ENCODE assay signal across 9 mouse cellular contexts in genomic region chr2:35662001-35662491, GRCm38 (mm10).
DNase-seq lines count a peak whose midpoint lies in the region; ATAC-seq and TF ChIP-seq lines count a peak whose summit lies in the region.
"Had no signal": no experiment of that assay in that cellular context is flagged by ENCODE, and none has a peak within 500 bp of the region (broad histone marks: within the 10 kb centered on the region; RNA-seq: fewer than 3 reads in every experiment).

No protein-coding gene starts in this region.

- H3K4me2 ChIP-seq in CH12.LX (ENCODE audit: insufficient read depth, low read depth, poor library complexity, severe bottlenecking): peak overlapping the region; percentile 79
- peak overlapping the region; percentile 90 for H3K4me2 ChIP-seq in forebrain, embryonic 11.5 days (ENCODE audit: low read depth, low read length, severe bottlenecking)
- H3K4me2 ChIP-seq in intestine, postnatal 0 days (replicated peaks; ENCODE audit: low read depth): peak overlapping the region; percentile 97
- H3K4me2 ChIP-seq in liver, embryonic 14.5 days (ENCODE audit: low read depth): peak overlapping the region; percentile 55
- H3K4me2 ChIP-seq in neural tube, embryonic 12.5 days (replicated peaks): peak overlapping the region; percentile 88

- H3K9me3 ChIP-seq in CH12.LX (replicated peaks; ENCODE audit: low read length): peaks cover 6% of the 10 kb centered on the region
- no peaks in the 10 kb centered on the region for H3K9me3 ChIP-seq in forebrain, embryonic 11.5 days (ENCODE audit: control insufficient read depth, low read length)
- H3K9me3 ChIP-seq in intestine, postnatal 0 days (ENCODE audit: control insufficient read depth): no peaks in the 10 kb centered on the region
- H3K9me3 ChIP-seq in liver, embryonic 14.5 days (ENCODE audit: control insufficient read depth, low read length): no peaks in the 10 kb centered on the region
- no peaks in the 10 kb centered on the region for H3K9me3 ChIP-seq in neural tube, embryonic 12.5 days

- peak overlapping the region; percentile 18; the same call in 1 of the 2 replicates for H3K27ac ChIP-seq in CH12.LX (ENCODE audit: insufficient read depth, low read depth)
- peak overlapping the region; percentile 68 for H3K27ac ChIP-seq in forebrain, embryonic 11.5 days (ENCODE audit: low read depth, low read length)
- 0 out of 2 replicates have a peak overlapping the region, but pooled peaks have one; percentile 54 for H3K27ac ChIP-seq in intestine, postnatal 0 days (ENCODE audit: low read depth, low read length)
- H3K27ac ChIP-seq in liver, embryonic 14.5 days: no peak overlapping the region
- H3K27ac ChIP-seq in neural tube, embryonic 12.5 days: peak overlapping the region; percentile 83; the same call in 1 of the 2 replicates

- TF ChIP-seq RAD21 in CH12.LX (IDR thresholded peaks at IDR 0.05; ENCODE audit: low read depth, low read length): no peak

- no peak for TF ChIP-seq POLR2A in CH12.LX (IDR thresholded peaks at IDR 0.05; ENCODE audit: low read depth, low read length)

- peaks cover 24 to 32% of the 10 kb centered on the region in 2 experiments for H3K4me1 ChIP-seq in CH12.LX (ENCODE audit: control insufficient read depth in 1 of 2, insufficient read depth in 2 of 2)
- H3K4me1 ChIP-seq in forebrain, embryonic 11.5 days (replicated peaks; ENCODE audit: control insufficient read depth, insufficient read depth, low read length): peaks cover 20% of the 10 kb centered on the region
- H3K4me1 ChIP-seq in intestine, postnatal 0 days (replicated peaks; ENCODE audit: control insufficient read depth, insufficient read depth, low read length): peaks cover 13% of the 10 kb centered on the region
- H3K4me1 ChIP-seq in liver, embryonic 14.5 days (replicated peaks; ENCODE audit: control insufficient read depth in 2 of 2, insufficient read depth in 2 of 2, low read length in 1 of 2): no peaks in the 10 kb centered on the region
- H3K4me1 ChIP-seq in neural tube, embryonic 12.5 days: peaks cover 44% of the 10 kb centered on the region

- no peaks in the 10 kb centered on the region; the same call in 1 of the 2 replicates for H3K79me2 ChIP-seq in CH12.LX (replicated peaks; ENCODE audit: control insufficient read depth, extremely low read depth, insufficient read depth, poor library complexity, severe bottlenecking)

- WGBS in forebrain, embryonic 11.5 days: under 1% methylated on average over 24 of the region's 24 CpGs
- 10% methylated on average over 24 of the region's 24 CpGs for WGBS in intestine, postnatal 0 days
- WGBS in liver, embryonic 14.5 days (ENCODE audit: insufficient replicate concordance): 8% methylated on average over 24 of the region's 24 CpGs
- WGBS in neural tube, embryonic 12.5 days: 3% methylated on average over 24 of the region's 24 CpGs

- H3K36me3 ChIP-seq in CH12.LX (replicated peaks in 1 of 2; ENCODE audit: control insufficient read depth in 1 of 2, insufficient read depth in 1 of 2, low read length in 1 of 2): peaks cover 0 to 14% of the 10 kb centered on the region in 2 experiments
- no peaks in the 10 kb centered on the region for H3K36me3 ChIP-seq in forebrain, embryonic 11.5 days (ENCODE audit: control insufficient read depth, insufficient read depth, low read length)
- H3K36me3 ChIP-seq in intestine, postnatal 0 days (ENCODE audit: control insufficient read depth, insufficient read depth): peaks cover 7% of the 10 kb centered on the region; the same call in 1 of the 2 replicates
- no peaks in the 10 kb centered on the region for H3K36me3 ChIP-seq in liver, embryonic 14.5 days (replicated peaks; ENCODE audit: control insufficient read depth, insufficient read depth, low read depth)
- H3K36me3 ChIP-seq in neural tube, embryonic 12.5 days: no peaks in the 10 kb centered on the region
- H3K36me3 ChIP-seq: G1E had no signal

- peak overlapping the region; percentile 75 for H3K9ac ChIP-seq in CH12.LX (ENCODE audit: insufficient read depth, low read depth)
- H3K9ac ChIP-seq in forebrain, embryonic 11.5 days (ENCODE audit: low read length): peak overlapping the region; percentile 90
- H3K9ac ChIP-seq in intestine, postnatal 0 days (ENCODE audit: low read depth, low read length): peak overlapping the region; percentile 71
- H3K9ac ChIP-seq in liver, embryonic 14.5 days (replicated peaks): peak overlapping the region; percentile 16; the same call in 1 of the 2 replicates
- H3K9ac ChIP-seq in neural tube, embryonic 12.5 days: peak overlapping the region; percentile 93

- TF ChIP-seq EP300 in CH12.LX (IDR thresholded peaks at IDR 0.05; ENCODE audit: low read length): no peak
- TF ChIP-seq EP300 in liver, embryonic 14.5 days (IDR thresholded peaks at IDR 0.05; ENCODE audit: low read depth): no peak

- DNase-seq in cerebellum, postnatal 25 days: peak; percentile 48 to 58
- DNase-seq in cerebellum, adult 11 months: no peak
- no peak for DNase-seq in CH12.LX (ENCODE audit: extremely low read depth)
- no peak for DNase-seq in forebrain, embryonic 11.5 days (ENCODE audit: low spot score)
- no peak for DNase-seq in liver, embryonic 14.5 days (ENCODE audit: low read depth in 3 of 3, low spot score in 3 of 3)
- peak; percentile 52 to 71 for DNase-seq in urinary bladder, postnatal 36 days (ENCODE audit: low spot score in 2 of 2)

- dilution Hi-C loops in CH12.LX (cut with MboI; ENCODE audit: extremely low pct_ligation_motif_present, extremely low pct_unique_long_range_greater_than_20kb, low sequenced_read_pairs): no loop called here

- peak; percentile 66 for ATAC-seq in forebrain, embryonic 11.5 days (replicated peaks; ENCODE audit: low FRiP score)
- ATAC-seq in intestine, postnatal 0 days: peak; percentile 46
- ATAC-seq in liver, embryonic 14.5 days (ENCODE audit: insufficient read depth): 0 out of 2 replicates have a peak, but pooled peaks have one; percentile 15
- ATAC-seq in neural tube, embryonic 12.5 days (ENCODE audit: low FRiP score, low read depth): peak; percentile 76

- no peak for TF ChIP-seq CTCF in CH12.LX (conservative IDR thresholded peaks at IDR 0.05 in 1 of 2, IDR thresholded peaks at IDR 0.05 in 1 of 2; ENCODE audit: low read depth in 2 of 2, low read length in 2 of 2)
- no peak for TF ChIP-seq CTCF in intestine, postnatal 0 days (IDR thresholded peaks at IDR 0.05; ENCODE audit: low read depth)
- no peak for TF ChIP-seq CTCF in liver, embryonic 14.5 days (IDR thresholded peaks at IDR 0.05; ENCODE audit: low read depth)

- H3K27me3 ChIP-seq in CH12.LX (replicated peaks): peaks cover 14% of the 10 kb centered on the region
- H3K27me3 ChIP-seq in forebrain, embryonic 11.5 days (ENCODE audit: control insufficient read depth, insufficient read depth, low read length): no peaks in the 10 kb centered on the region
- no peaks in the 10 kb centered on the region for H3K27me3 ChIP-seq in intestine, postnatal 0 days (replicated peaks; ENCODE audit: control insufficient read depth, insufficient read depth, low read length)
- peaks cover 36% of the 10 kb centered on the region for H3K27me3 ChIP-seq in liver, embryonic 14.5 days (ENCODE audit: control insufficient read depth, insufficient read depth, low read length)
- H3K27me3 ChIP-seq in neural tube, embryonic 12.5 days (replicated peaks): no peaks in the 10 kb centered on the region

- H3K4me3 ChIP-seq in CH12.LX (replicated peaks in 1 of 3; ENCODE audit: low read depth in 2 of 3, low read length in 2 of 3, poor library complexity in 1 of 3): peak overlapping the region; percentile 58 to 95 (median 60)
- peak overlapping the region; percentile 85 for H3K4me3 ChIP-seq in forebrain, embryonic 11.5 days (ENCODE audit: low read depth, low read length)
- peak overlapping the region; percentile 76 for H3K4me3 ChIP-seq in intestine, postnatal 0 days (ENCODE audit: low read depth, low read length)
- peak overlapping the region; percentile 36 to 57 for H3K4me3 ChIP-seq in liver, embryonic 14.5 days (ENCODE audit: insufficient read depth in 1 of 2, low read depth in 2 of 2, low read length in 2 of 2)
- peak overlapping the region; percentile 87 for H3K4me3 ChIP-seq in neural tube, embryonic 12.5 days

- in situ Hi-C loops in CH12.LX (cut with MboI; ENCODE audit: low pct_ligation_motif_present, low pct_unique_long_range_greater_than_20kb, low sequenced_read_pairs): no loop called here

TF ChIP-seq in CH12.LX, 34 proteins besides CTCF, POLR2A, EP300 and RAD21 (continues in another document):
- TF ChIP-seq UBTF (IDR thresholded peaks at IDR 0.05; ENCODE audit: low read depth, low read length) (no peak), SMC3 (IDR thresholded peaks at IDR 0.05; ENCODE audit: low read depth, low read length) (no peak), CHD1 (IDR thresholded peaks at IDR 0.05; ENCODE audit: low read depth, low read length) (no peak), USF1 (IDR thresholded peaks at IDR 0.05; ENCODE audit: low read depth, low read length) (peak; percentile 28; the same call in 1 of the 2 replicates), HCFC1 (IDR thresholded peaks at IDR 0.05; ENCODE audit: low read depth, low read length) (no peak), TCF12 (IDR thresholded peaks at IDR 0.05; ENCODE audit: low read depth, low read length) (no peak), NRF1 (IDR thresholded peaks at IDR 0.05; ENCODE audit: low read depth, low read length) (no peak), PAX5 (IDR thresholded peaks at IDR 0.05; ENCODE audit: low read length) (no peak), TBP (conservative IDR thresholded peaks at IDR 0.05; ENCODE audit: low read depth, low read length) (no peak), GABPA (IDR thresholded peaks at IDR 0.05; ENCODE audit: insufficient replicate concordance, low read depth, low read length) (no peak), MEF2A (IDR thresholded peaks at IDR 0.05; ENCODE audit: borderline replicate concordance, low read depth, low read length) (no peak), KAT2A (IDR thresholded peaks at IDR 0.05; ENCODE audit: insufficient replicate concordance, low read length) (no peak), MAX (IDR thresholded peaks at IDR 0.05; ENCODE audit: low read length) (peak; percentile 47; the same call in 1 of the 2 replicates), MAZ (IDR thresholded peaks at IDR 0.05; ENCODE audit: low read depth, low read length) (no peak), IRF4 (IDR thresholded peaks at IDR 0.05; ENCODE audit: low read depth, low read length) (no peak), ZKSCAN1 (IDR thresholded peaks at IDR 0.05; ENCODE audit: borderline replicate concordance, low read depth, low read length) (no peak), MAFK (IDR thresholded peaks at IDR 0.05; ENCODE audit: insufficient replicate concordance, low read length) (no peak), RCOR1 (conservative IDR thresholded peaks at IDR 0.05; ENCODE audit: low read depth, low read length) (no peak), POLR2AphosphoS2 (IDR thresholded peaks at IDR 0.05; ENCODE audit: low read depth, low read length) (no peak), BHLHE40 (IDR thresholded peaks at IDR 0.05; ENCODE audit: low read depth, low read length) (peak; percentile 93), JUND (conservative IDR thresholded peaks at IDR 0.05; ENCODE audit: low read depth, low read length) (no peak), MYC (IDR thresholded peaks at IDR 0.05; ENCODE audit: low read depth, low read length) (0 out of 2 replicates have a peak, but pooled peaks have one; percentile 37)

Comparison
In these comparisons a context has a peak if more than half of its experiments do, and no peak if none do; other contexts are left out.
1. DNase-seq: peak in cerebellum, postnatal 25 days (2 of 2) and urinary bladder, postnatal 36 days (2 of 2); none in cerebellum, adult 11 months (single experiment), CH12.LX (single experiment), forebrain, embryonic 11.5 days (single experiment) and liver, embryonic 14.5 days (0 of 3).
2. H3K9ac ChIP-seq: peak in every context shown above with its lines; median percentile 93 in neural tube, embryonic 12.5 days; 90 in forebrain, embryonic 11.5 days; 75 in CH12.LX; 71 in intestine, postnatal 0 days; 16 in liver, embryonic 14.5 days.
3. ATAC-seq: peak in every context shown above with its lines; median percentile 76 in neural tube, embryonic 12.5 days; 66 in forebrain, embryonic 11.5 days; 46 in intestine, postnatal 0 days; 15 in liver, embryonic 14.5 days.
4. Peak in every context shown above with its lines, with median percentiles within 50 percentile points of each other: H3K4me2 ChIP-seq and H3K4me3 ChIP-seq.